Mouse (Mus musculus) lung, postnatal 0 days (tissue): ENCODE data around the gene Krt25.

ENCODE experiments used
- CTCF ChIP-seq: IDR thresholded peaks from 2 replicates; pipeline ENCODE4 v1.5.1; 2016; ENCODE audit warnings: antibody characterized with exemption, mild to moderate bottlenecking
- EP300 ChIP-seq: IDR thresholded peaks from 2 replicates; pipeline ENCODE4 v1.6.1; 2016; ENCODE audit warnings: antibody characterized with exemption, mild to moderate bottlenecking, control low read depth

GRCm38 (mm10) chr11:99361423-99361822 lies 38.7 kb upstream of the Krt25 start:
- no peak for TF ChIP-seq CTCF
- no peak for TF ChIP-seq EP300
